Mouse (Mus musculus): ENCODE measurements around the gene Acvr1.

- no peak for TF ChIP-seq CTCF (IDR thresholded peaks at IDR 0.05; ENCODE audit: insufficient read depth, low read depth, low read length)
- TF ChIP-seq POLR2A (IDR thresholded peaks at IDR 0.05; ENCODE audit: insufficient read depth, low read depth, low read length), result no peak
Measured at GRCm38 (mm10) chr2:58352846-58353245, 214.1 kb downstream of the Acvr1 start.
